Mouse (Mus musculus) ovary, postnatal 36 days (tissue): ENCODE data around the gene Mki67.

Experiments used
- DNase-seq: peaks from one replicate; pipeline ENCODE4 v3.0.0; 2022; ENCODE audit warnings: low spot score, mixed read lengths

Mki67 gene

GRCm38 (mm10) chr7:135668852-135669739, 47.1 kb downstream of the Mki67 start:
- no peak for DNase-seq

- DNase-seq: no peak
Observed at GRCm38 (mm10) chr7:135666314-135666713, 49.8 kb downstream of the Mki67 start.

GRCm38 (mm10) chr7:135664211-135664610, 52.0 kb downstream of the Mki67 start:
- DNase-seq: no peak

GRCm38 (mm10) chr7:135660314-135660713, 55.8 kb downstream of the Mki67 start:
- DNase-seq: no peak

- DNase-seq: no peak
Observed at GRCm38 (mm10) chr7:135659314-135659935, 56.7 kb downstream of the Mki67 start.

- DNase-seq: no peak
Observed at GRCm38 (mm10) chr7:135658150-135658549, 58.0 kb downstream of the Mki67 start.

- DNase-seq: no peak
Observed at GRCm38 (mm10) chr7:135655113-135655512, 61.0 kb downstream of the Mki67 start.

GRCm38 (mm10) chr7:135654288-135654687, 61.9 kb downstream of the Mki67 start:
- DNase-seq: no peak

GRCm38 (mm10) chr7:135653601-135654000, 62.6 kb downstream of the Mki67 start:
- no peak for DNase-seq

GRCm38 (mm10) chr7:135652781-135653180, 63.4 kb downstream of the Mki67 start:
- DNase-seq: no peak

GRCm38 (mm10) chr7:135651831-135652511, 64.2 kb downstream of the Mki67 start:
- no peak for DNase-seq

- no peak for DNase-seq
Observed at GRCm38 (mm10) chr7:135650061-135650460, 66.1 kb downstream of the Mki67 start.

- DNase-seq: no peak
Observed at GRCm38 (mm10) chr7:135649306-135649705, 66.9 kb downstream of the Mki67 start.

- no peak for DNase-seq
Observed at GRCm38 (mm10) chr7:135648821-135649220, 67.3 kb downstream of the Mki67 start.

- no peak for DNase-seq
Observed at GRCm38 (mm10) chr7:135646976-135647375, 69.2 kb downstream of the Mki67 start.

- no peak for DNase-seq
Observed at GRCm38 (mm10) chr7:135644452-135644851, 71.7 kb downstream of the Mki67 start.

- no peak for DNase-seq
Observed at GRCm38 (mm10) chr7:135641698-135642507, 74.3 kb downstream of the Mki67 start.
